Mouse (Mus musculus) right cerebral cortex, postnatal 10 days (tissue): ENCODE data around the gene Lhfp.

ENCODE experiments used
- DNase-seq, 2 experiments: peaks; one replicate each; pipeline ENCODE4 v3.0.0; 2021; ENCODE audit warnings: low spot score in 2 of 2

Gene Lhfp

DNA sequence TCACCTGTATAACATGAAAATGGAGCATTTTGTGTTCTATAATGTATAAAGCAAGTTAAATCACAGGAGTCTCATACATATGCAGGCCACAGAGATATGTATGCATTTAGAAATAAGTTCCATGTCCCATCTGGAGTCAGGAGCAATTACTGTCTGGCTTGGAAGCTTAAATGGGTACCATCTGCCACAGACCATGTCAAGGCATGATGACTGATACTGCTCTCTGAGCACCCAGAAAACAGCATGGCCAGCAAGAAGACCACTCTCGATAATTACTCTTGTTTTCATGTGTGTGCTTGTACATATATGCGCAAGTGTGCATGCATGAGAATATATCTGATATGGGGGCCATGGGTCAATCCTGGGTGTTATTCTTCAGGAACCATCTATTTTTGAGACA, 269.3 kb downstream of the Lhfp start:
- no peak for DNase-seq
